In the genomic region with DNA sequence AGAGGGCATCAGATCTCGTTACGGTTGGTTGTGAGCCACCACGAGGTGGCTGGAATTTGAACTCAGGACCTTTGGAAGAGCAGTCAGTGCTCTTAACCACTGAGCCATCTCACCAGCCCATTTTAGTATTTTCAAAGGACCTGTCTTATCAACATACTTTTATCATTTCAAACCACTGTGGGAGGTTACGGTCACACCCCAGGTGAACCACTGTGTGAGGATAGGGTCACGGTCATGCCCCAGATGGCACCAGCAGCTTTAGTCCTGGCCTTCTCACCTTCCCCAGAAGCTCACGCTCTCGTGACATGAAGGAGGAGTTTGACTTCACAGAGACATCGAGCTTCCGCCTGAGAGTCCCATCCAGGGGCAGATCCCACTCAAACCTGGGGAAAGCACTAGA, we compare ENCODE assay signal across 25 mouse cellular contexts. TPM values are rescaled to one million over a fixed set of nuclear protein-coding genes. Genes with fewer than 3 reads are reported as not detected.
DNase-seq lines count a peak whose midpoint lies in the region; ATAC-seq and TF ChIP-seq lines count a peak whose summit lies in the region.
"Had no signal": no experiment of that assay in that cellular context is flagged by ENCODE, and none has a peak within 500 bp of the region (broad histone marks: within the 10 kb centered on the region; RNA-seq: fewer than 3 reads in every experiment).

No protein-coding gene starts in this region.

- H3K27ac ChIP-seq in heart, embryonic 10.5 days = no peak overlapping the region
- H3K27ac ChIP-seq in liver, embryonic 12.5 days = no peak overlapping the region
- no peak overlapping the region for H3K27ac ChIP-seq in liver, postnatal 0 days (ENCODE audit: low read depth)
- no peak overlapping the region for H3K27ac ChIP-seq in liver, embryonic 16.5 days (ENCODE audit: low read length)
- H3K27ac ChIP-seq: forebrain, embryonic 12.5 days; forebrain, embryonic 15.5 days; heart, embryonic 15.5 days; hindbrain, embryonic 10.5 days; hindbrain, embryonic 13.5 days had no signal

- no peak for TF ChIP-seq EP300 in liver, postnatal 0 days (IDR thresholded peaks at IDR 0.05; ENCODE audit: low read depth)

- TF ChIP-seq CTCF in liver, postnatal 0 days (IDR thresholded peaks at IDR 0.05; ENCODE audit: low read depth) = no peak

- no peaks in the 10 kb centered on the region for H3K9me3 ChIP-seq in heart, embryonic 10.5 days
- no peaks in the 10 kb centered on the region for H3K9me3 ChIP-seq in liver, embryonic 12.5 days (replicated peaks)
- H3K9me3 ChIP-seq in liver, postnatal 0 days (ENCODE audit: low read length) = no peaks in the 10 kb centered on the region
- H3K9me3 ChIP-seq in liver, embryonic 16.5 days (replicated peaks; ENCODE audit: control insufficient read depth, low read length) = no peaks in the 10 kb centered on the region
- H3K9me3 ChIP-seq: forebrain, embryonic 12.5 days; forebrain, embryonic 15.5 days; heart, embryonic 12.5 days; heart, embryonic 15.5 days; hindbrain, embryonic 10.5 days; hindbrain, embryonic 13.5 days had no signal

- WGBS in heart, embryonic 10.5 days = 83% methylated on average over 9 of the region's 9 CpGs
- WGBS in liver, embryonic 12.5 days (ENCODE audit: insufficient replicate concordance) = 78% methylated on average over 9 of the region's 9 CpGs
- 73% methylated on average over 9 of the region's 9 CpGs for WGBS in liver, postnatal 0 days (ENCODE audit: insufficient replicate concordance)
- WGBS in liver, embryonic 16.5 days (ENCODE audit: insufficient replicate concordance) = 67% methylated on average over 9 of the region's 9 CpGs

- peaks cover 4% of the 10 kb centered on the region; the same call in 1 of the 2 replicates for H3K4me1 ChIP-seq in heart, embryonic 10.5 days
- peaks cover 35% of the 10 kb centered on the region for H3K4me1 ChIP-seq in liver, embryonic 12.5 days
- no peaks in the 10 kb centered on the region for H3K4me1 ChIP-seq in liver, postnatal 0 days (ENCODE audit: insufficient read depth)
- H3K4me1 ChIP-seq in liver, embryonic 16.5 days (ENCODE audit: control insufficient read depth, low read depth, low read length) = peaks cover 22% of the 10 kb centered on the region
- H3K4me1 ChIP-seq: forebrain, embryonic 12.5 days; forebrain, embryonic 15.5 days; heart, embryonic 12.5 days; heart, embryonic 15.5 days; hindbrain, embryonic 13.5 days had no signal

- no peak overlapping the region for H3K4me2 ChIP-seq in liver, embryonic 12.5 days
- no peak overlapping the region for H3K4me2 ChIP-seq in liver, postnatal 0 days (ENCODE audit: low read depth, low read length)
- H3K4me2 ChIP-seq in liver, embryonic 16.5 days (ENCODE audit: low read depth, low read length) = no peak overlapping the region
- H3K4me2 ChIP-seq: forebrain, embryonic 12.5 days; forebrain, embryonic 15.5 days; heart, embryonic 12.5 days; heart, embryonic 15.5 days; hindbrain, embryonic 13.5 days had no signal

- H3K9ac ChIP-seq in liver, embryonic 12.5 days = no peak overlapping the region
- no peak overlapping the region for H3K9ac ChIP-seq in liver, postnatal 0 days (replicated peaks)
- no peak overlapping the region for H3K9ac ChIP-seq in liver, embryonic 16.5 days (ENCODE audit: low read depth, low read length)
- H3K9ac ChIP-seq: forebrain, embryonic 12.5 days; forebrain, embryonic 15.5 days; heart, embryonic 12.5 days; heart, embryonic 15.5 days; hindbrain, embryonic 13.5 days had no signal

- DNase-seq in heart, adult 11 months = peak; percentile 88
- no peak for DNase-seq in heart, embryonic 10.5 days (ENCODE audit: low spot score)
- DNase-seq in liver, postnatal 0 days = no peak
- DNase-seq in frontal cortex, adult 2 months (ENCODE audit: extremely low spot score in 1 of 2, low spot score in 1 of 2) = no peak
- no peak for DNase-seq in right cerebral cortex, postnatal 25 days
- DNase-seq in layer of hippocampus, adult 9-11 months = no peak
- DNase-seq: adrenal gland, adult 8-10 months; adrenal gland, postnatal 25 days; cerebellum, adult 11-12 months; cerebellum, adult 8-10 months; cerebellum, postnatal 10 days; gastrocnemius, postnatal 10 days; gastrocnemius, postnatal 36 days; heart, postnatal 10 days; heart, postnatal 36 days had no signal

- peaks cover 24% of the 10 kb centered on the region for H3K27me3 ChIP-seq in heart, embryonic 10.5 days (ENCODE audit: insufficient read depth, poor library complexity, severe bottlenecking)
- H3K27me3 ChIP-seq in liver, embryonic 12.5 days (replicated peaks) = no peaks in the 10 kb centered on the region
- H3K27me3 ChIP-seq in liver, postnatal 0 days (ENCODE audit: insufficient read depth, low read length) = no peaks in the 10 kb centered on the region
- H3K27me3 ChIP-seq in liver, embryonic 16.5 days (ENCODE audit: control insufficient read depth, insufficient read depth, low read depth, low read length) = no peaks in the 10 kb centered on the region
- H3K27me3 ChIP-seq: heart, embryonic 15.5 days had no signal

- ATAC-seq in liver, embryonic 12.5 days = peak; percentile 55
- no peak for ATAC-seq in liver, postnatal 0 days
- ATAC-seq in liver, embryonic 16.5 days (ENCODE audit: low read depth) = peak; percentile 44; the same call in 1 of the 2 replicates
- ATAC-seq: activated CD4-positive, CD25-positive, alpha-beta regulatory T cell, adult 4 months; forebrain, embryonic 15.5 days; hindbrain, embryonic 16.5 days had no signal

- peaks cover 44% of the 10 kb centered on the region for H3K36me3 ChIP-seq in heart, embryonic 10.5 days
- H3K36me3 ChIP-seq in liver, embryonic 12.5 days = peaks cover 54% of the 10 kb centered on the region
- peaks cover 40% of the 10 kb centered on the region for H3K36me3 ChIP-seq in liver, postnatal 0 days (replicated peaks; ENCODE audit: insufficient read depth, low read length)
- no peaks in the 10 kb centered on the region; the same call in 1 of the 2 replicates for H3K36me3 ChIP-seq in liver, embryonic 16.5 days (ENCODE audit: control insufficient read depth, insufficient read depth)
- H3K36me3 ChIP-seq: forebrain, embryonic 12.5 days; forebrain, embryonic 15.5 days had no signal

- no peak overlapping the region for H3K4me3 ChIP-seq in heart, embryonic 10.5 days
- no peak overlapping the region for H3K4me3 ChIP-seq in liver, embryonic 12.5 days
- no peak overlapping the region for H3K4me3 ChIP-seq in liver, postnatal 0 days (ENCODE audit: low read depth, low read length)
- H3K4me3 ChIP-seq in liver, embryonic 16.5 days (ENCODE audit: low read depth, low read length) = no peak overlapping the region
- H3K4me3 ChIP-seq: forebrain, embryonic 12.5 days; forebrain, embryonic 15.5 days; heart, embryonic 12.5 days; heart, embryonic 15.5 days; hindbrain, embryonic 10.5 days; hindbrain, embryonic 13.5 days had no signal

RNA-seq across cellular contexts. Expression of a gene that starts 12.7 kb away (rescaled TPM):
- 3.2 and 4.0 TPM in 2 replicates for polyA plus RNA-seq in heart, embryonic 10.5 days (2016; fragmentation: Nextera tagmentation; extraction: Ambion mirVana)
- 1.3 and 1.6 TPM in 2 replicates for polyA plus RNA-seq in liver, embryonic 12.5 days (2016; fragmentation: Nextera tagmentation; extraction: Ambion mirVana)
- 1.5 and 1.7 TPM in 2 replicates for polyA plus RNA-seq in liver, postnatal 0 days (2015; fragmentation: Nextera tagmentation; extraction: Ambion mirVana)
- polyA plus RNA-seq in liver, embryonic 16.5 days (2015; fragmentation: Nextera tagmentation; extraction: Ambion mirVana) = 1.8 and 2.0 TPM in 2 replicates
- 24.7 and 27.5 TPM in 2 replicates for polyA plus RNA-seq in frontal cortex, adult 2 months (2012; rRNA removed)

RNA-seq across cellular contexts. Expression of a gene that starts 14.5 kb away (rescaled TPM):
- polyA plus RNA-seq in heart, embryonic 10.5 days (2016; fragmentation: Nextera tagmentation; extraction: Ambion mirVana) = 17.8 and 20.3 TPM in 2 replicates
- 15.0 and 16.0 TPM in 2 replicates for polyA plus RNA-seq in liver, embryonic 12.5 days (2016; fragmentation: Nextera tagmentation; extraction: Ambion mirVana)
- 6.6 and 7.6 TPM in 2 replicates for polyA plus RNA-seq in liver, postnatal 0 days (2015; fragmentation: Nextera tagmentation; extraction: Ambion mirVana)
- polyA plus RNA-seq in liver, embryonic 16.5 days (2015; fragmentation: Nextera tagmentation; extraction: Ambion mirVana) = 10.3 and 10.5 TPM in 2 replicates
- polyA plus RNA-seq in frontal cortex, adult 2 months (2012; rRNA removed) = 8.3 and 9.8 TPM in 2 replicates

RNA-seq across cellular contexts. Expression of a gene that starts 17.2 kb away (rescaled TPM):
- 1,508 and 1,550 TPM in 2 replicates for polyA plus RNA-seq in heart, embryonic 10.5 days (2016; fragmentation: Nextera tagmentation; extraction: Ambion mirVana)
- polyA plus RNA-seq in liver, embryonic 12.5 days (2016; fragmentation: Nextera tagmentation; extraction: Ambion mirVana) = 533 and 540 TPM in 2 replicates
- polyA plus RNA-seq in liver, postnatal 0 days (2015; fragmentation: Nextera tagmentation; extraction: Ambion mirVana) = 437 and 442 TPM in 2 replicates
- polyA plus RNA-seq in liver, embryonic 16.5 days (2015; fragmentation: Nextera tagmentation; extraction: Ambion mirVana) = 448 and 465 TPM in 2 replicates
- 1,313 and 1,322 TPM in 2 replicates for polyA plus RNA-seq in frontal cortex, adult 2 months (2012; rRNA removed)

RNA-seq across cellular contexts. Expression of a gene that starts 36.4 kb away (rescaled TPM):
- 11.2 and 12.8 TPM in 2 replicates for polyA plus RNA-seq in heart, embryonic 10.5 days (2016; fragmentation: Nextera tagmentation; extraction: Ambion mirVana)
- polyA plus RNA-seq in liver, embryonic 12.5 days (2016; fragmentation: Nextera tagmentation; extraction: Ambion mirVana) = 7.7 and 8.1 TPM in 2 replicates
- 5.0 and 5.4 TPM in 2 replicates for polyA plus RNA-seq in liver, postnatal 0 days (2015; fragmentation: Nextera tagmentation; extraction: Ambion mirVana)
- polyA plus RNA-seq in liver, embryonic 16.5 days (2015; fragmentation: Nextera tagmentation; extraction: Ambion mirVana) = 4.9 and 5.7 TPM in 2 replicates
- polyA plus RNA-seq in frontal cortex, adult 2 months (2012; rRNA removed) = 11.3 and 12.2 TPM in 2 replicates

RNA-seq across cellular contexts. Expression of a gene that starts 37.9 kb away (rescaled TPM):
- polyA plus RNA-seq in heart, embryonic 10.5 days (2016; fragmentation: Nextera tagmentation; extraction: Ambion mirVana) = 2,301 and 2,407 TPM in 2 replicates
- 2,924 and 3,037 TPM in 2 replicates for polyA plus RNA-seq in liver, embryonic 12.5 days (2016; fragmentation: Nextera tagmentation; extraction: Ambion mirVana)
- 2,058 and 2,065 TPM in 2 replicates for polyA plus RNA-seq in liver, postnatal 0 days (2015; fragmentation: Nextera tagmentation; extraction: Ambion mirVana)
- 2,106 and 2,245 TPM in 2 replicates for polyA plus RNA-seq in liver, embryonic 16.5 days (2015; fragmentation: Nextera tagmentation; extraction: Ambion mirVana)
- polyA plus RNA-seq in frontal cortex, adult 2 months (2012; rRNA removed) = 1,933 and 2,601 TPM in 2 replicates
